Mouse (Mus musculus) testis, adult 2 months (tissue): ENCODE data around the gene Manbal.

Experiments used
- CTCF ChIP-seq: fragments of 200-500 bp; IDR thresholded peaks from 2 replicates; pipeline ENCODE4 v1.5.1; 2012; ENCODE audit warnings: low read depth, mild to moderate bottlenecking, inconsistent platforms, low read length, moderate library complexity; ENCODE audit not compliant: control insufficient read depth, insufficient read depth, insufficient replicate concordance
- POLR2A ChIP-seq: fragments of 200-500 bp; IDR thresholded peaks from 2 replicates; pipeline ENCODE4 v1.6.1; 2012; ENCODE audit warnings: low read depth, mild to moderate bottlenecking, inconsistent platforms, low read length, moderate library complexity; ENCODE audit not compliant: control insufficient read depth

- TF ChIP-seq CTCF (no peak), POLR2A (no peak)
These were observed 13.3 kb upstream of the Manbal start for GRCm38 (mm10) chr2:157354106-157354505.
